Mouse (Mus musculus): Measurements from ENCODE around the gene Clrn3. TPM values are rescaled to one million over a fixed set of nuclear protein-coding genes. Genes with fewer than 3 reads are reported as not detected.
"Not testable (repeated sequence)": the region's sequence is repeated elsewhere in the genome, so short reads cannot be mapped to it uniquely, and the experiment has no call there.

Gene Clrn3
- polyA plus RNA-seq (2012; rRNA removed) = not detected in 2 replicates

DNA sequence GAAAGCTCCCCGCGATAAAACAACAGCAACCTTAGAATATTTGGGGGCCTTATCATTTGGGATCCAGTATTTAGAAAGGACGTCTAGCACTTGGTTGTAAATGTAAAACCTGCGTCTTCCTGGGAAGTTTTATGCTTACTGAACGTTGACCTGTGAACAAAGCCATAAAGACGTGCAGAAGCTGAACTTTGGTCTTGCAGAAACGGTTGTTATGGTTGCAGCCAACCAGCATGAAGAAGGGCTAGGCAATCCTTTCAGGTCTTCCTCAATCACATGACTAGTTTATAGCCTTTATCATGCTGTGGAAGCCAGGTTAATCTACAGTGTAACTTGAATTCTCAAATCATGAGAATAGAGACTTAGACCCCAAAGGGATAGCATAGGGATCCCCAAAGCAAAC is at the start of gene Clrn3:
Gene Clrn3 (minus strand): TSS at position 140 of the 400 bp plus-strand sequence.
- DNase-seq (ENCODE audit: extremely low spot score in 1 of 2, low spot score in 1 of 2) = no peak

DNA sequence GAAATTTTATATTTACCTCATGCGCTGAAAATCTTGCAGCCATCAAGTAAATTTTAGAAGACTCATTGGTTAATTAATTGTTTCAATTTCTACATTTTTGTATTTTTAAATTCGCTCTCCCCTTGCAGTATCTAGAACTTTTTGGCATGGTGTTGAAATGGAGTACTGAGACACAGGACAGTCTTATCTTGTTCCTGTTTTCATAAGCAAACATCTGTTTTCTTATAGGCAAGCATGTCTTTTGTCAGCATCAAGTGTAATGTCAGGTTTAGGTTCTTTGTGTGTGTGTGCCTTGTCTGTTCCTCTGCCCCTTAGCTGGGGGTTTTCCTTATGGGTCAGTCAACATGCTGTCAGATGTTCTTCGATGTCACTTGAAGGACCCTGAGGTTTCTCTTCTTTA is 47.9 kb upstream of the Clrn3 start:
- DNase-seq (ENCODE audit: extremely low spot score in 1 of 2, low spot score in 1 of 2) = no peak

DNA sequence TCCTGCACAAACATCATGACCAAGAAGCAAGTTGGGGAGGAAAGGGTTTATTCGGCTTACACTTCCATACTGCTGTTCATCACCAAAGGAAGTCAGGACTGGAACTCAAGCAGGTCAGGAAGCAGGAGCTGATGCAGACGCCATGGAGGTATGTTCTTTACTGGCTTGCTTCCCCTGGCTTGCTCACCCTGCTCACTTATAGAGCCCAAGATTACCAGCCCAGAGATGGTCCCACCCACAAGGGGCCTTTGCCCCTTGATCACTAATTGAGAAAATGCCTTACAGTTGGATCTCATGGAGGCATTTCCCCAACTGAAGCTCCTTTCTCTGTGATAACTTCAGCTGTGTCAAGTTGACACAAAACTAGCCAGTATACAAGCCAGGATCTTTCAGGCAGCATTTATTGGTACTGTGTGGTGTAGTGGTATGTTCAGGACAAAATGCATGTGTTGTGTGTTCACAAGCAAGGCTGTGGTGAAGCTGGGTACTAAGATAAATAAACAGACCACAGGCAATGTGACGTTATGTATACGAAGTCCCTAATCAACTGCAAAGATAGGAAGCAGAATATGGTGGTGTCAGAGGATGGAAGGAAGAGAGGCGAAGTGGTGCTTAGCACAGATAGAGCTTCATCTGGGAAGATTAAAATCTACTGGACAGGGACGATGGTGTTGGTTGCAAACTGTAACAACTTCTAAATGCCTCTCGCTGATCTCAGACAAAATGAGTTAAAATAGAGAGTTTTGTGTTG is 47.0 kb upstream of the Clrn3 start:
- DNase-seq (ENCODE audit: extremely low spot score in 1 of 2, low spot score in 1 of 2) = not testable (repeated sequence)

DNA sequence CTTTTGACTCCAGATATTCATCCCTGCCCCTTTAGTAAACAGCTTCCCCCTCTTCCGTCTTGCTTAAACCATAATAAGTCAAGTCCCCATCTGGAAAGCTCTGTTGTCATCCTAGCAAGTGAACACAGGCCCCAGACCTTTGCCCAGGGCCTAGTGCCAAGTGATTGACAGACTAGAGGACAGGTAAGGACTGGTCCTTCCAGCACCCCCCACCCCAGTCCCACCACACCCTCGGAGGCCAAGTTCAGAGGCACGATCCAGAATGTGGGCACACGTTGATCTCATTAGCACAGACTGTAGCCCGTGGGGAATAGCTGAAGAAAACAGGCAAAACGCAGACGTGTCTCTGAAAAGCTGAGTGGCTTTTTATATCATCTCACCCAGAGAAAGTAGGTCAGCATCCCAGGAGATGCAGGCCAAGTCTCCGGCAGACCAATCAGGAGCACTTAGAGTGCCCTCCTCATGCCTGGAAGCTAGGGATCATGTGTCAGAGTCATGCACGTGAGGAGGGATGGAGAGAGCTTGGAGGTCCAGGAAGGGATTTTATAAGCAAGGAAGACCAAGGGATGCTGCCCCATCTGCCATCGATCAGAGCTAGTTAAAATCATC is 43.6 kb upstream of the Clrn3 start:
- peak in 1 of 2 experiments; percentile 35 for DNase-seq (ENCODE audit: extremely low spot score in 1 of 2, low spot score in 1 of 2)

DNA sequence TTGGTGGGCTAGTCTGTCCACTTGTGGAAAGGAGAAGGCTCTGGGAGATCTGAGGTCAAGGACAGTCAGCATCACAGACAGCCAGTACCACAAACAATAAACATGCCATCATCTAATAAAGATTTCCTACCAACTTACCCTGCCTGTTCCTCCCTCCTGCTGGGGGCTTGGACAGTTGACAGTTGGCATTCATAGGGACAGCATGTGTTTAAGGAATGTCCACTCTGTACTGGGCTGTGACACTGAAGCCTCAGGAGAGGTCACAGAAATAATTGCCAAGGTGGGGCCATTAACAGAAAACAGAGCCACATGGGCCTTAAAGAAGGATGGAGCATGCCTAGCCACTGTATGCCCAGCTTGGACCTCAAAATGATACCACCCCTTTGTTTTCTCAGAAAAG is 42.9 kb upstream of the Clrn3 start:
- no peak for DNase-seq (ENCODE audit: extremely low spot score in 1 of 2, low spot score in 1 of 2)

DNA sequence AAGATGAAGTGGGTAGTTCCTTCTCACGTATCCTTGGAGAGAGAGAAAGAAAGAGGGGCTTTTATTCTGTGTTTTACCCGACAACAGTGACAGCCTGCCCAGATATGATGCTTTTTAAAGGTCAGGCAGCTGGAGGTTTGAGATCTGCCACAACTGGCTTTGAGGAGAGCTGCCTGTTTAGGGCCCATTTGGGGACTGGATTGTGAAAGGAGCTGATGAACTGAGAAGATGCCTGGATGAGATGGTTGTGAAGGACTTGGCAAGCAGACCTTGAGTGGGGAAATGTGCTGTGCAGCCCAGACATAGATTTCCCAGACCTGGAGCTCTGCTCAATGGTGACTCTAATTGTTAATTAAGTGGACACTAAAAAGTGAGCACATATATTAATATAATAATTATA is 40.1 kb upstream of the Clrn3 start:
- no peak for DNase-seq (ENCODE audit: extremely low spot score in 1 of 2, low spot score in 1 of 2)

DNA sequence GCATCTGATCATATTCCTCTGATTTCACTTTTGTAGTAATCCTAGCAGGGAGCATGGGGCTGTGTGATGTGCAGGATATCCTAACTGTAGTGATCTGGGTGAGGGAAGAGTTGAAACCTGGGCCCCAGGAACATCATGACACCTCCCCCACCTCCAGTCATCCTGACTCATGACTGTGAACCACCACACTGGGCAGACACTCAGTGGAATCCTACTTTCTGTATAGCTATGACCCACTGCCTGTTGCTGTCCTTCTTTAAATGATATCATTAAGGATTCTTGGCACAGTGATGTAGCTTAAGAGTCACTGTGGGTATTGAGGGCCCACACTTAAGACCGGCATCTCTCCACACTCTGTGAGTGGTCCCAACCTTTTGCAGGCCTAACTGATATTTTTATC is 39.1 kb upstream of the Clrn3 start:
- no peak for DNase-seq (ENCODE audit: extremely low spot score in 1 of 2, low spot score in 1 of 2)

DNA sequence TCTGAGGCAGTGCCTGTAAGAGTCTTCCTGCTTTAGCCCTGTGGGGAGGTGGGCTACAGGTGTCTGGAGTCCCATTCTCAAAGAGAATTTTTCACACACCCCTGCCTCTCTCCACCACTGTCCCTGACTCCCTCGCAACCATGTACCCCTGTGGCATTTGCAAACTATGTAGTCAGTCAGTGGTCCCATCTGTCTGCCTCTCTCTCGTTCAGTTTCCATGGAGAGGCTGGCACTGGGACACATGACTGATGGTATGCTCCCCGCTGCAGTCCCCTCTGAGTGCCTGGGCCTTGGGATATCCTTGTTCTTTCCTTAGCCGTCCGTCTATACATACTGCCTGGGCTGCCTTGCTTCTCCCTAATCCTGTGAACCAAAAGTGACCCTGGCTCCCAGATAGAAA is 37.6 kb upstream of the Clrn3 start:
- no peak for DNase-seq (ENCODE audit: extremely low spot score in 1 of 2, low spot score in 1 of 2)

DNA sequence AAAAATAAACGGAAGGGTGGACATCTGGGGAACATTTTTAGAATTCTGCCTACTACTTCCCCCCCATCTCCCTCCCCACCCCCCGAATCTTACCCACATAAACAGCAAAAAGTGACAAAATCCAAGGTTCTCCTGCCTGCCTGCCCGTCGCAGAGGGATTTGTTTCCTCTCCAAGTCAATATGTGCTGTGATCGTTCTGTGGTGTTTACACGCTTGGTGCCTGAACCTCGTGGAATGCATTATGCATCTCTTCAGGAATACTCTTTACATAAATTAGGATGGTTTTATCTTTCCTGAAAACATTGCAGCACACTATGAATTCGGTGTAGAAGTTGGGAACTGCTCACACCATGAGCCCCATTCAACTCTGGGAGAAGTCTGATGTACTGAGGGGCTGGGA is 35.6 kb upstream of the Clrn3 start:
- no peak for DNase-seq (ENCODE audit: extremely low spot score in 1 of 2, low spot score in 1 of 2)

DNA sequence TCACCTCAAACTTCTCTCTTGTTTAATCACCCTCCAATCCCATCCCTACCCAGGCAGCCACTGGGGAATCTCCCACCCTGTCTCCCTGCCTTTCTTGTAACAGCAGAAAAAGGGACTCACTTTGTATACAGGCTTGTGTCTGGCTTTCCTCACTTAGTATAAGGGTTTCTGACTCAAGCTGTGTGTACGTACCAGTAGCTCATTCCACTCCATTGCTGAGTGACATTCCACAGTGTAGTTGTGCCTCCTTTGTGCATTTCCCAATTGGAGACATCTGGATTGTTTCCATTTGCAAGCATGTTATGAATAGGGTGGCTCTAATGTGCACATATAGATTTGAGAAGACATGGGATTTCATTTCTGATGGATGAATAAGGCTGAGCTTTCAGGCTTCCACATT is 31.8 kb upstream of the Clrn3 start:
- no peak for DNase-seq (ENCODE audit: extremely low spot score in 1 of 2, low spot score in 1 of 2)

DNA sequence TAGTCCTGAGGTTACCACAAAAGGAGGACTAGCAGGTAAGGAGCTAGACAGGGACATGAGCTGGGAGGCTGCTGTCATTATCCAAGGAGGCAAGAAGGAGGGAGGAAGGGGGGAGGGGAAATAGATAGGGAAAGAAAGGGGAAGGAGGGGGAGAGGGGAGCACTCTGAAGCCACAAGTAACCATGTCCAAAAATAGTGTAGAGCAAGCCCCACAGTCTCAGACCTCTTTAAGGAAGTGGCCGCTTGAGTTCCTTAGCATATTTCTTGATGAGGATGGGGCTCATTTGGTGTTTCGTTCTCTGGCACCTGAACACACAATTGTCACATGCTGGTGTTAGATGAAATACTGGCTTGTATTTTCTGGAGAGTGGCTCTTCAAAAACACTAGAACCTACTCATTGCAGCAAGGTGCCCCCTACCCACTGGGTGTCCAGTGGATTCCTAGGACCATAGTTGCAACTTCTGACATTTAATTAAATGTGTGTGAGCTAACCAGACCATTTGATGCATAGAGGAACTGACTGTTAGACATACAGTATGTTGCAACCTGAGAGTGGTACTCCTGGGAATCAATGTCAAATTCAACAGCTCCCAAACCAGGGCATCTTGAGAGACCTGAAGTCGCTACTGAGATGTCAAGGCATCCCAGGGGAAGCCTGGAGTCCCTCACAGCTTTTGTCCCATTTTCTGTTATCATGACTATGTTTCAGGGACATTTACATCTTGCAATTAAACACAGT is 28.4 kb upstream of the Clrn3 start:
- DNase-seq (ENCODE audit: extremely low spot score in 1 of 2, low spot score in 1 of 2) = no peak

DNA sequence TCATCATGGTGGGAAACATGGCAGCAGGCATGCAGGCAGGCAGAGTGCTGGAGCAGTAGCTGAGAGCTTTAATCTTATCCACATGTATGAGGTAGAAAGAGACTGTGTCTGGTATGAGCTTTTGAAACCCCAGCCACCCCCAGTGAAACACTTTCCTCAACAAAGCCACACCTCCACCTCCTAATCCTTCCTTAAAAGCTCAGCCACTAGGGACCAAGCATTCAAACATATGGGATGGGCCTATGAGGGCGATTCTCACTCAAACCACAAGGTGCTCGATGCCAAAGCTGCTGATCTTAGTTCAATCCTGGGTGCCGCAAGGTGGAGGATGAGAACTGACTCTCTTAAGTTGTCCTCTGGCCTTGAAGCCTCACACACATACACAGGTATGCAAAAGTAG is 25.1 kb upstream of the Clrn3 start:
- no peak for DNase-seq (ENCODE audit: extremely low spot score in 1 of 2, low spot score in 1 of 2)

DNA sequence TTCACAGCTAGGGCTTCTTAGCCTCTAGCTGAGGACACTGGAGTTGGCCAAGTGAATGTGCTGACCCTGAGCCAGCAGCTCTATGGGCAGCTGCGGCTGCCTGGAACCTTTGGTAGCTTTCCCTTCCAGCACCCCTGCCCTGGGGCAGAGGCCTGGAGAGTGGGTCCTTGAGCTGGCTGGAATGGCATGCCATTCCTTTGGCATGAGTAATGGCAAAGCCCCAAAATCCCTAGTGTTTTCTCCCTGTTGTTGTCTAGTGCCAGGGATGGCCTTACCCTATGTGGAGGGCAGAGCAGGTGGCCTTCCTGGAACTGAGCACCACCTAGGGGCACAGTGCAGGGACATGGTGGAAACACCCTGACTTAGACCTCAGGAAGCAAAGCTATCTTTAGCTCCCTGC is 23.1 kb upstream of the Clrn3 start:
- DNase-seq (ENCODE audit: extremely low spot score in 1 of 2, low spot score in 1 of 2) = no peak

DNA sequence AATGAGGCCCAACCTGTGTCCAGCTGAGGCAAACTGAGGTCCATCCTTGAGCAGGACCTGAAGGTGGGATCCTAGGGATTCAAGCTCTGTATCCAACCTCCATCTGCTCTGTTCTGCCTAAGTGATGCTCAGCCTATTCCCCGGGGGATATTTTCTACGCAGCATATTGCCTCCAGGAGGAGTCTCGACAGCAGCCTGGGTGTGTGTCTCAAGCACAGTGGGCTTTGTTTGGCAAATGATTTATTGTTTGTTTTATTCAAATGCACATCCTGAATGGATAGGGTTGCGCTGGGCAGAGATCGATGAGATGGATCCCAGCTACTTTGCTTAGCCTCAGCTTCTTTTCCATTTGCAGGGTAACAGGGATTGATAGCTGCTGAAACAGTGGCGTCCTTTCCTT is 20.0 kb upstream of the Clrn3 start:
- DNase-seq (ENCODE audit: extremely low spot score in 1 of 2, low spot score in 1 of 2) = no peak

DNA sequence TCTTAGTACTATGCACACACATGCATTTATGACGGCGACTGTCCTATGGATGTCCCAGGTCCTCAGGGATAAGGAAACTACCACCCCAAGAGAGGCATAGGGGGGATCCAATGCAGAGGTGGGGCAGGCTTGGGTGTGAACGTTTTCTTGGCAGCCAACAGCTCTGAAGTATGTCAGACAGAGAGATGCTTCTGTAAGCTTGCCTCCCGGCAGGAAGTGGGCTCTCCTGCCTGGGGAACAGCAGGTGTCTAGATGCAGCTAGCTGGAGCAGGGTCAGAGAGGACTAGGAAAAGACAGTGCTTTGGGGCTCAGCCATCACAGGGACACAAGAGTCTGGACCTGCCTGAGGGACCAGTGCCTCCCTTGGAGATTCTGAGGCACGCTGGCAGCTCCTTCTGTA is 18.1 kb upstream of the Clrn3 start:
- DNase-seq (ENCODE audit: extremely low spot score in 1 of 2, low spot score in 1 of 2) = no peak

DNA sequence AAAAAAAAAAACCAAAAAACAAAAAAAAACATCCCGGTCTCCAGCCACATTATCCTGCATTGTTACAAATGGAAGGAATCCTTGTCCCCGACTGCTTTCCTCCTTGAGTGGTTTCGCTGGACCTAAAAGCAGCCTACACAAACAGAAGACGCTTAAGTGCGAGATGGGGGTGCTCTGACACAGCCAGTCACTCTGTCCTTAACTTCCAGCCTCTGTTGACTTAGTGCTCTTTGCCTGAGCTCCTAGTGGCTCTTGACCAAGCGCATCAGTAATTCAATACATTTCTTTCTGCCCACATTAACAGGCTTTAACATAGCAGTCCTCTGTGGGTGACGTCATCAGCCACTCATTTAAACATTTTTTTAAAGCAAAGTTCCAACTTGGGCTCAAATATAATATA is 17.5 kb upstream of the Clrn3 start:
- no peak for DNase-seq (ENCODE audit: extremely low spot score in 1 of 2, low spot score in 1 of 2)

DNA sequence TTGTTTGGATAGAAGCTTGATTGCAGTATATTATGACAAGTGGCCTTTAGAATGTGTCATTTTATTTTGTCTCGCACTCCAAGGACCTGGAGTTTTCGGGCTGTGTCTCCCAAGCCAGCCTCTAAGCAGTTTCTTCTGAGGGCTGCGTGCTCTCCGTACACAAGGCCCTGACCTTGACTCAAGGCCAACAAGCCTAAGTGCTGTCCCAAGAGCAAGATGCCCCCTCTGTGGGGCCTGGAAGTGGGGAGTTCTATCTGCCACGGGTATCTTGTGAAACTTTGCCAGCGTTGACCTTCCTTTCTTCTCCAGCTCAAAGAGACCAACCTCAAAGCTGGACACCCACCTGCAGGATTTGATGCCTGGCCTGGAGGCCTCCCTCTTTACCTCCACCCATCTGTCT is 15.9 kb upstream of the Clrn3 start:
- DNase-seq (ENCODE audit: extremely low spot score in 1 of 2, low spot score in 1 of 2) = no peak

DNA sequence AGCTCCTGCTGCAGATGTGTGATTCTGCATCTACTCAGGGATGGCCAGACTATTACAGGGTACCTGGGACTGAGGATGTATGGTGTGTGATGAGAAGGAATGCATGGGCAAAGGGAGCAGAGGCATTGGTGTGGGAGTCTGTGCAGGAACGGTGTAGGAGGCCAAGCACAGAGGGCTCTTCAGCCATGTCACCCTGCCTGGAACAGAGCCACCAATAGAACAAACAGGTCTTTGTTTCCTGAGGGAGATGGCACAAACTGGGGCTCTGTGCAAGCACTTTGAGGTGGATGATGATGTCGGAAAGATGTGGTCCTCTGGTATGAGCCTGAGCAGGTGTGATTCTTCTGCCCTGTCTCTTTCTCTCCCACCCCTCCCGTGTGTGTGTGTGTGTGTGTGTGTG is 14.6 kb upstream of the Clrn3 start:
- DNase-seq (ENCODE audit: extremely low spot score in 1 of 2, low spot score in 1 of 2) = peak in 1 of 2 experiments; percentile 22

DNA sequence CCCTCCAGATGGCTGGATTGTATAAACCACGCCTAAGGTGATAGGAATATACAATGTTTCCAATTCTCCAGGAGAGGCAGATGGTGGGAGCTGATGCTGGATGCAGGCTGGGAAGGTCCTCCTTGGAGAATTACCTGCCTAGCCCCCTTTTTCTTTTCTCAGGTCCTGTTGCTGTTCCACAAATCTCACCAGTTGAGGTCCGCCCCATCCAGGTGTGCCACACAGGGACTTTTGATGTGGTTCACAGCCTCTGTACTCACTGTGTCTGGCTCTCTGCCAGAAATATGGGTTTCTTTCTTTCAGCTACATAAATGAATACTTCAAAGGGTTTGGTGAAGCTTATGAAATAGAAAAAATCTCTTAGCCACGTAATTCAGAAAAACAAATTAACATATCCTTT is 13.8 kb upstream of the Clrn3 start:
- DNase-seq (ENCODE audit: extremely low spot score in 1 of 2, low spot score in 1 of 2) = no peak

DNA sequence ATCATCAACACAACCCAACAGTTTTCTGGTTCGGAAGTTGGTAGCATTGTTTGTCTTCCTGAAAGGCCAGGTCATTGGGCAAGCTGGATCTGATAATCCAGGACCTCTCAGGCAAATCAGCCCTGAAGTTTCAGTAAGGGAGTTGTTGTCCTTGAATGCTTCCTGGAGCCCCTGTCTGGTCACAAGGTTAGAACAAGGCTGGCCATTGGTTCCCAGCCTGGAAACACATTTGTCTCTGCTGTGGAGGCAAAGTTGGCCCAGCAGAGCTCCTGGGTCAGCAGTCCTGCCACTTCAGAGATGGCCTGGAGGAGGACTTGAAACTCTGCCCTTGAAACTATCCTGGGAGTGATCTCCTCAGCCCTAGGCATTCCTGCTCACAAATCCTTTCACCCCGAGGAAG is 11.0 kb upstream of the Clrn3 start:
- no peak for DNase-seq (ENCODE audit: extremely low spot score in 1 of 2, low spot score in 1 of 2)

DNA sequence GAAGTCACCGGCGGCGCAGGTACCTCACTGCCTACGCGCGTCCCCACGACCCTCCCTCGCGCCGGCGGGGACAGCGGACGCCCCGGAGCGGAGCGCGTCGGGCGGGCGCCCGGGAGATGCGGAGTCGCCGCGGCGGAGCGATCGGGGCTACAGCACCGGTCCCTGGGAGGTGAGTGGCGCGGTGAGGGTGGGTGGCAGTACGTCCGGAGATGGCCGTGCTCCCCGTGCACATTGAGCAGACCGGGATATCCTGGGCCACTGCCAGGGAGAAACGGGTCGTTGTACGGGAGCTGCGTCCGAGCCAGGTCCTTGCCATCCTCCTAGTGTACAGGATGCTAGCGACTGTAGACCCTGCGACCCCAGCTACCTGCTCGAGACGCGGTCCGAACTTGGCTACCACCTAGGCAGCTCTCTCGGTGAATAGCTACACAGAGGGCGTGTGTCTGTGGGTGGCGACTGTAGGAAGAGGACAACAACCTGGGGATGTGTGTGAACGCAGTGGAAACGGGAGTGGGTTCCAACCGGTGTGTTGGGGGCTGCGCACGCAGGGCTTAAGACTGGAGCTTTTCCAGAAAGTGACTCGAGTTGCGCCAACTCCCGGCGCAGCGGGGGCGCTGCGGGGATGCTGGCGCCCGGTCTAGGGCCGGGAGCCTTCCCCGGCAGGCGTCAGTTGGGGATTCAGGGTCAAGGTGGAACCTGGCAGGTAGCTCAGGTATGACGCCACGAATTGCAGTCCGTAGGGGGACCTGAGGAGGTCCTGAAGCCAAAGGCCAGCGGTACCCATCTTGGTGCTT is 9.7 kb upstream of the Clrn3 start:
- peak in 1 of 2 experiments; percentile 57 for DNase-seq (ENCODE audit: extremely low spot score in 1 of 2, low spot score in 1 of 2)

Measured in frontal cortex, adult 2 months (tissue).